Mouse (Mus musculus) cerebellum, adult 2 months (tissue): ENCODE measurements at regions not wholly inside any gene's neighbourhood (a gene's known extent, or its start where the extent isn't known, plus 50 kb on each side); places are given as distances from the start of the nearest gene placed in this dataset.

ENCODE experiments used
- CTCF ChIP-seq: fragments of 200-500 bp; IDR thresholded peaks from 2 replicates; pipeline ENCODE4 v1.5.1; 2011; ENCODE audit warnings: low read depth, mild to moderate bottlenecking, control low read depth, low read length, moderate library complexity, borderline replicate concordance; ENCODE audit not compliant: insufficient read depth
- POLR2A ChIP-seq: fragments of 200-500 bp; IDR thresholded peaks from 2 replicates; pipeline ENCODE4 v1.6.1; 2011; ENCODE audit warnings: low read length, control low read depth, borderline replicate concordance; ENCODE audit not compliant: insufficient read depth

DNA sequence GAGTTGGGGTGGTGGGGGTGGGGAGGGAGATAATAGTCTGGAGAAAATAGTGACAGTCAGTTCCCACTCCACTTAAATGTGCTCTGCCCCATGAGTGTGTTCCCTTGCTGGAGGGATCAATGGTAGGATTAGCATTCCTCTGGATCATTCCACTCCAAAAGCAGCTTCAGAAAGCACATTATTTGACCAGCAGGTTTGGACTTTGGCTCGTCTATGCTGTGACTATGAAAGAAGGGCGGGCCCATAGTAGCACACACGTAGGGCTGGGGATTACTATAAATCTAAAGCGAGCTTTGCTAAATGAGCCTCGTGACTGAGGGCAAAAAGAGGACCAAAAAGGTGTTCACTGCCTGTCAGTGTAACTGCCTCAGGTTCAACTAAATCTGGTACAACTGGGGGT, 75.9 kb upstream of the Marcks start:
- TF ChIP-seq CTCF (no peak), POLR2A (no peak)
